Mouse (Mus musculus) adrenal gland, postnatal 14 days (tissue): Measurements from ENCODE around the gene Gm20831. TPM values are rescaled to one million over a fixed set of nuclear protein-coding genes. Genes with fewer than 3 reads are reported as not detected.
"Not testable (repeated sequence)": the region's sequence is repeated elsewhere in the genome, so short reads cannot be mapped to it uniquely, and the experiment has no call there.

Experiments
- DNase-seq: peaks from one replicate; pipeline ENCODE4 v3.0.0; 2021; ENCODE audit warnings: mixed read lengths
- long read RNA-seq, 2 experiments: library from polyadenylated mRNA; stranded (forward); transcript quantifications; one replicate each; pipeline ENCODE4 v2.0.0; 2021
- total RNA-seq: library from RNA; stranded (reverse); gene quantifications from 2 replicates; pipeline ENCODE4 v1.2.3, GENCODE M21; 2021

The Gm20831 gene
- total RNA-seq, result not detected in 2 replicates
- long read RNA-seq, experiment 1, result 0 reads
- long read RNA-seq, experiment 2, result 0 reads

DNA sequence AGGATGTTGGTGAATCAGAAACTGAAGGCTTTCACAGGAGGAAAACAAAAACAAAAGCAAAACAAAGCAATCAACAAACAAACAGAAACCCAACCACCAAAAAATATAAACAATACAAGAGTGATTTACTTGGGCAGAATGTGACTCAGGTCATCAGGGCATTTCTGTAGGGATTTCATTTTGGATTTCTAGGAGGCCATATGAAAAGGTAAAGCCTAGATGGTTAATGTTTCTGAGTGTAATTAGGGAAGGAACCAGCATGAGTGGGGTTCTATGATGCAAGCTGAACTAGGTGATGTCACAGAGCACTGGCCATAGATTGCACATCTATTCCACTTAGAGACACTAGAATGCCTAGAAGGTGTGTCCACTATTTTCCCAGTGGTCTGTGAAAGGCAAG is at the start of gene Gm20831, which contains the start of gene Gm20772:
Gene Gm20831 (plus strand): TSS at position 301 of the 400 bp plus-strand sequence.
Gene Gm20772 (plus strand): TSS at position 301 of the 400 bp plus-strand sequence.
- DNase-seq, result not testable (repeated sequence)

- not testable (repeated sequence) for DNase-seq
Observed at GRCm38 (mm10) chrY:17846166-17846565, 28.4 kb upstream of the Gm20831 start, which contains the start of gene Gm21904. Gene Gm21904 (minus strand): TSS chrY:17846266.

DNA sequence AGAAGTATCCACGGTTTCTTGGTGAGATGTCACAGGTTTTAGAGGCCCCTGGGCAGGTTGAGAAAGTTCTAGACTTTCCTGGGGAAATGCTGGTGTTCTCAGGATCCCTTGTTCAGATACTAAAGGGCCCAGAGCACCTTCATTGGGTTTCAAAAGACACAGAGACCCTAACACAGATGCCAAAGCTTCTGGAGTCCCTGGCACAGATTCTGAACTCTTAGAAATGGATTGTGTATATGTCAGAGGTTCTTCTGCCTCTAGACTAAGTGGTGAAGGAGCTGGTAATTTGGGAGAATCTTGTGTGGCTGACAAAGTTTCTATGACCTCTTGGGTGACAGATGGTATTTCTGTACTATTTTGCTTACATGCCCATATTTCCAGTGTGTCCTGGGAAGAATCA is 62.7 kb downstream of the Gm20831 start, which contains the start of gene Srsy:
Gene Srsy (minus strand): TSS at position 101 of the 400 bp plus-strand sequence.
- not testable (repeated sequence) for DNase-seq

Other genes starting within 250 kb of the Gm20831 start
- not detected in 2 replicates for gene Gm21904, start 28.5 kb upstream of the Gm20831 start, total RNA-seq
- gene Gm20772, start within 50 bp of the Gm20831 start, total RNA-seq, result not detected in 2 replicates
- gene Srsy, start 62.6 kb downstream of the Gm20831 start, total RNA-seq, result not detected in 2 replicates
- not detected in 2 replicates for gene Gm21764, start 187.1 kb downstream of the Gm20831 start, total RNA-seq
- gene Ssty1, start 214.4 kb downstream of the Gm20831 start, total RNA-seq, result not detected in 2 replicates